Mouse (Mus musculus) testis, postnatal 14 days (tissue): Measurements from ENCODE around the gene Grk4.
"Not testable (repeated sequence)": the region's sequence is repeated elsewhere in the genome, so short reads cannot be mapped to it uniquely, and the experiment has no call there.

Experiments used
- DNase-seq: peaks from one replicate; pipeline ENCODE4 v3.0.0; 2021; ENCODE audit warnings: low spot score

Gene Grk4

GRCm38 (mm10) chr5:34714371-34714770 lies 54.2 kb downstream of the Grk4 start:
- DNase-seq, result not testable (repeated sequence)

DNA sequence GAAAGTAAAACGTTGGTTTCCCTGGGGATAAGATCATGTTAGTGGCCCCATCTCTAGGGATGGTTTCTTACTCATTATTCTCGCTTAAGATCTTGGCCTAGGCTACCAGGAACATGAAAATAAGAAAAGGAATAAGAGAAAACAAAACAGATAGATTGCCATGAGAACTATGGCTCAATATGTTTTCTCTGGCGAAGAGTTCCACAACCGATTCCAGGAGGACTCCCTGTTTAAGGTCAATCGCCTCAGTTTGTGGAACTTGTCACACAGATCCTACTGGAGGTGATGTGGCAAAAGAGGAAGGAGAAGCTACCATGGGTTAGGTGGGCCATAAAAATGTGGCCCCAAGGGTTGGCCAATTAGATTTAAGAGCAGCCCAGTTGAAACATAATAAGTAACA lies 54.6 kb downstream of the Grk4 start:
- DNase-seq, result no peak

GRCm38 (mm10) chr5:34729141-34729540 lies 69.0 kb downstream of the Grk4 start:
- DNase-seq, result no peak

DNA sequence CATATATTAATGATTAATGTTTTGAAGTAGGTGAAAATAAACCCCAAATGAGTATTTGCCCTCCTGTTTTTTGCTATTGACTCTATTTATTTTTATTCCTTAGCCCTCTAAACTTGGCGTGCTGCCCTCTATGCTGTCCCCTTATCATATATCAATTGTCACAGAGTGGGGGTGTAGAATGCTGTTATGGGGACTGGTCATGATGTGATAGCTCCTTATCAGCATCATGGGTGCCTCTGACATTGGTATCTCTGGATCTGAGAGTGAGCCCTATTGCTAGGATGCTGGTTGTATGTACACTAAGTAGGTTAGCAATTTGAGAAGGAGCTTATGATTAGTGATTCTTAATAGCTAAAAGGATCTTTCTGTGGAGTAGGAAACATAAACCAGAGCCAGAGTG lies 70.1 kb downstream of the Grk4 start:
- no peak for DNase-seq

- no peak for DNase-seq
Measured at GRCm38 (mm10) chr5:34751477-34751876, 91.3 kb downstream of the Grk4 start.

DNA sequence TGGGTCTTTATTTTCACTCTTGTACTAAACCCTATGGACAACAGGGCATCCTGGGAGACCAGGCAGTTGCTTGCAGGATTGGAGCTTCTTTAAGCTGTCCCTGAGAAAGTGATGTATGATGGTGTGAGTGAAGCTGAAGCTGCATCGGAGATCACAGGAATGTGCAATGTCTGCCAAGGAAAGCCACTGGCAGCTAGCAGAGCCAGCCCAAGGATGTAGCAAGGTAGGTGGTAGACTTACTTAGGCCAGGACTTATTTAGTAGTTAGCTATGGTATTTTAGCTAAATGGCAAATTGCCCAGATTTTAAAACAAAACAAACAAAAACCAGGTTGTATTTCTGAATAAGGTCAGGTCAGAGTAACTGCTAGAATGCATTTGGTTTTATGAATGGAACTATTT lies 98.6 kb downstream of the Grk4 start:
- no peak for DNase-seq

- DNase-seq, result no peak
Measured at GRCm38 (mm10) chr5:34760850-34761508, 100.8 kb downstream of the Grk4 start.

DNA sequence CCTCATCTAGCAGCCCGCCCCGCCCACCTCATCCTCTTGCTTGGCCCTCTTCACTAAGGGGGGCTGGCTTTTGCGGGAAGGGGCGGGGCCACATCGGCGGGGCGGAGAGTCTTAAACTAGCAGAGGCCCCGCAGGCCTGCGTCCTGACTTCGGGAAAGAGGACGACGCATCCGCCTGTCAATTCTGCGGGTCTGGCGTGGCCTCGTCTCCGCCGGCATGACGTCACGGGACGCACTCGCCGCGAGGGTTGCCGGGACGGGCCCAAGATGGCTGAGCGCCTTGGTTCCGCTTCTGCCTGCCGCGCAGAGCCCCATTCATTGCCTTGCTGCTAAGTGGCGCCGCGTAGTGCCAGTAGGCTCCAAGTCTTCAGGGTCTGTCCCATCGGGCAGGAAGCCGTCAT lies 101.3 kb downstream of the Grk4 start, which contains the start of gene Htt:
Gene Htt, plus strand, starts transcription at position 232 of the 400 bp plus-strand sequence.
- peak; percentile 97 for DNase-seq

- peak; percentile 77 for DNase-seq
Measured at GRCm38 (mm10) chr5:34761934-34762611, 101.9 kb downstream of the Grk4 start.

GRCm38 (mm10) chr5:34771818-34772217 lies 111.6 kb downstream of the Grk4 start:
- DNase-seq, result no peak

GRCm38 (mm10) chr5:34772696-34773245 lies 112.6 kb downstream of the Grk4 start:
- no peak for DNase-seq

- no peak for DNase-seq
Measured at GRCm38 (mm10) chr5:34773392-34773791, 113.2 kb downstream of the Grk4 start.

DNA sequence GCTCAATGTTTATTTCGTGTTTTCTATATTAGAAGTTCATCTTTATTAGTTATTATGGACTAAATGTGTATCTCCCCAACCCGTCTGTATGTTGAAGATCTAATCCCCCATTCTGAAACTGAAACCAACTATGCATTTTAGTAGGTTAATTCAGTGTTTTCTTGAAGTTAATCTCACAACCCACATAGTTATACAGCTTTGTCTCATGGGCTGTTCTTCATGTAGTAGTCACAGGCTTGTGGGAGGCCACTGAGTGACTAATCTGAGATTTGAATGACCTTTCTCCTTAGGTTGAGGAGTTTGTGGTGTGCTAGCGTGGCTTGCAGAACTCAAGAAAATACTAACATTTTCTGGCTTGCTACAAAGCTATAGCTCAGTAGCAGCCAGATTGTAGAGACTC lies 124.8 kb downstream of the Grk4 start:
- no peak for DNase-seq

DNA sequence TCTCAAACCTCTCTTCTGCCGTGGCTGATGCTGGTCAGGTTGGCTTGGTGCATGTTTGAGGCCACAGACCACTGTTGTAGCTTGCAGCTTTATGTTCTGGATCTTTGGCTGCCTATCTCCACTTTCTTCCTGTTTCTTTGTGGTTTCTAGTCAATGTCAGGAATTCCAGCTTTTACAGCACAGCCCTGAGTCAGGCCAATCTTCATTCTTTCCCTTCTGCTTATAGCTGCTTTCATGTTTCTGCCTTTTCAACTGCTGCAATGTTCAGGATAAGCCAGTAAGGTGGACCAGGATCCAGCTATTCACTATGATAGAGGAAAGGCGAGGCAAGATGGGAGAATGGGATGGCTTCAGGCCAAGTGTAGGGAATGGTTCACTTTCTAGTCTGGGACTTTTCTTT lies 131.0 kb downstream of the Grk4 start:
- no peak for DNase-seq

DNA sequence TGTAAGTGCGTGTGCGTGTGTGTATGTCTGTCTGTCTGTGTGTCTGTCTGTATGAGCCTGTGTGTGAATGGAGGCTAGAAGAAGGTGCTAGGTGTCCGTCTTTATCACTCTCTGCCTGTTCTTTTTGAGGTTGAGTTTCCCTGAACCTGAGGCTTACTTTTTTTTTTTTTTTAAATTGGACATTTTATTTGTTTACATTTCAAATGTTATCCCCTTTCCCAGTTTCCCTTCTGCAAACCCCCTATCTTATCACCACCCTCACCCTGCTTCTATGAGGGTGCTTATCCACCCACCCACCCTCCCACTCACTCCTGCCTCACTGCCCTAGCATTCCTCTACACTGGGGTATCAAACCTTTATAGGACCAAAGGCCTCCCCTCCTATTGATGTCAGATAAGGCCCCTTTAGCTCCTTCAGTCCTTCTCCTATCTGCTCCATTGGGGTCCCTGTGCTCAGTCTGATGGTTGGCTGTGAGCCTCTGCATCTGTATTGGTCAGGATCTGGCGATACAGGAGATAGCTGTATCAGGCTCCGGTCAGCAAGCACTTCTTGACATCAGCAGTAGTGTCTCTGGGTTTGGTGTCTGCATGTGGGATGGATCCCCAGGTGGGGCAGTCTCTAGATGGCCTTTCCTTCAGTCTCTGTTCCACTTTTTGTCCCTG lies 140.2 kb downstream of the Grk4 start:
- no peak for DNase-seq
